Mouse (Mus musculus) E14TG2a.4 (cell line): ENCODE data around the gene Rgsl1.

Source experiments
- CTCF ChIP-seq: conservative IDR thresholded peaks from 2 replicates; pipeline ENCODE4 v1.5.1; 2014; ENCODE audit warnings: low read length
- NANOG ChIP-seq: IDR thresholded peaks from 2 replicates; pipeline ENCODE4 v1.6.1; 2014; ENCODE audit warnings: borderline replicate concordance, low read length, mixed read lengths
- POU5F1 ChIP-seq: IDR thresholded peaks from 2 replicates; pipeline ENCODE4 v1.6.1; 2014; ENCODE audit warnings: low read length, borderline replicate concordance

DNA sequence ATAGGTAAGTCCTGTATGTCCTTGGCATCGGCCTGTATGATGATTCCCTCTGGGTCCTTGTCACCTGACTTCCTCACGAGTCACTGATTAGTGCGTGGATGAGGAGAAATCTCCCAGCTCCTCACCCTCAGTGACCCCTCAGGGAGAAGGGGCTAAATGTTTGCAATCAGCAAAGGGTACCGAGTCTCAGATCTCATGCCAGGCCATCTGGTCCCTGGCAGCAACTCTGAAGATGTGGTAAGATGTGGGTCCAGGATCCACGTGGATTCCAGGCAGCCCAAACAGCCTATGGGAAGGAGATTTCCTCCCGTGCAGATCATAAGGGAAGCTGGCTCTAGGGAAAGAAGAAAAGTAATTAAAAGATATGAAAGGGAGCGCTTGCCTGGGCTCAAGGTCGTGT, 12.0 kb upstream of the Rgsl1 start:
- TF ChIP-seq CTCF (no peak), POU5F1 (no peak), NANOG (no peak)
